25 mouse cellular contexts compared by ENCODE assay signal in the genomic region with DNA sequence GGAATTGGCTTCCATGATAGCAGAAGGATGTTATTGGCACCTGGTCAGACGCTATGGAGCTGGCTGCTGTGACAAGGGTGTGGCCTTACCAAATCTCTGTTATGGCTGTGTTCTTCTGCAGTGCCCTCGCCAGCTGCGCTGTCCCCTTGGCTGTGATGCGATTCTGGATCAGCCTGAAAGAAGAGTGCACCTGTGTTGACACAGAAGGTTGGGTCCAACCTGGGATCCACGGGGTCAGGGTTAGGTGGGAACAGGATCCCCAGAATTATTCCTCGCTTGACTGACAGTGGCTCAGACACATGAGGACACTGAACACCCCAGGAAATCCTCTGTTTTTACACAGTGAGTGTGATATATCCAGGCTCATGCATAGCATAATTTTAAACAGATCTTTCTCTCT. TPM values are rescaled to one million over a fixed set of nuclear protein-coding genes. Genes with fewer than 3 reads are reported as not detected.
DNase-seq lines count a peak whose midpoint lies in the region; ATAC-seq and TF ChIP-seq lines count a peak whose summit lies in the region.
"Had no signal": no experiment of that assay in that cellular context is flagged by ENCODE, and none has a peak within 500 bp of the region (broad histone marks: within the 10 kb centered on the region; RNA-seq: fewer than 3 reads in every experiment).

No protein-coding gene starts in this region.

- WGBS in forebrain, postnatal 0 days = 90% methylated on average over 6 of the region's 6 CpGs
- 83% methylated on average over 6 of the region's 6 CpGs for WGBS in forebrain, embryonic 11.5 days
- 81% methylated on average over 6 of the region's 6 CpGs for WGBS in heart, embryonic 10.5 days

- H3K4me3 ChIP-seq in forebrain, postnatal 0 days (ENCODE audit: low read depth, low read length) = no peak overlapping the region
- no peak overlapping the region for H3K4me3 ChIP-seq in forebrain, embryonic 11.5 days (ENCODE audit: low read depth, low read length)
- H3K4me3 ChIP-seq in heart, embryonic 10.5 days = no peak overlapping the region
- H3K4me3 ChIP-seq: embryonic facial prominence, embryonic 10.5 days; embryonic facial prominence, embryonic 12.5 days; forebrain, embryonic 12.5 days had no signal

- no peaks in the 10 kb centered on the region for H3K27me3 ChIP-seq in forebrain, postnatal 0 days (ENCODE audit: insufficient read depth, low read length)
- H3K27me3 ChIP-seq in forebrain, embryonic 11.5 days (ENCODE audit: control insufficient read depth, insufficient read depth, low read length) = no peaks in the 10 kb centered on the region
- H3K27me3 ChIP-seq in heart, embryonic 10.5 days (ENCODE audit: insufficient read depth, poor library complexity, severe bottlenecking) = no peaks in the 10 kb centered on the region
- H3K27me3 ChIP-seq: CH12.LX; embryonic facial prominence, embryonic 12.5 days; forebrain, embryonic 12.5 days; Patski had no signal

- H3K9ac ChIP-seq in forebrain, postnatal 0 days = no peak overlapping the region
- no peak overlapping the region for H3K9ac ChIP-seq in forebrain, embryonic 11.5 days (ENCODE audit: low read length)
- H3K9ac ChIP-seq: embryonic facial prominence, embryonic 12.5 days; forebrain, embryonic 12.5 days had no signal

- no peaks in the 10 kb centered on the region for H3K4me1 ChIP-seq in forebrain, postnatal 0 days (ENCODE audit: insufficient read depth)
- no peaks in the 10 kb centered on the region for H3K4me1 ChIP-seq in forebrain, embryonic 11.5 days (replicated peaks; ENCODE audit: control insufficient read depth, insufficient read depth, low read length)
- H3K4me1 ChIP-seq in heart, embryonic 10.5 days = no peaks in the 10 kb centered on the region
- H3K4me1 ChIP-seq: embryonic facial prominence, embryonic 12.5 days; forebrain, embryonic 12.5 days had no signal

- H3K4me2 ChIP-seq in forebrain, postnatal 0 days (ENCODE audit: low read depth) = no peak overlapping the region
- H3K4me2 ChIP-seq in forebrain, embryonic 11.5 days (ENCODE audit: low read depth, low read length, severe bottlenecking) = no peak overlapping the region
- H3K4me2 ChIP-seq: embryonic facial prominence, embryonic 12.5 days; forebrain, embryonic 12.5 days had no signal

- peak; percentile 48; the same call in 1 of the 2 replicates for ATAC-seq in forebrain, postnatal 0 days
- ATAC-seq in forebrain, embryonic 11.5 days (replicated peaks; ENCODE audit: low FRiP score) = no peak
- ATAC-seq: activated CD4-positive, CD25-positive, alpha-beta regulatory T cell, adult 4 months; CD4-positive, CD25-positive, alpha-beta regulatory T cell, adult 4 months; forebrain, embryonic 14.5 days; forebrain, embryonic 16.5 days; Patski had no signal

- H3K36me3 ChIP-seq in forebrain, postnatal 0 days (ENCODE audit: insufficient read depth) = no peaks in the 10 kb centered on the region
- H3K36me3 ChIP-seq in forebrain, embryonic 11.5 days (ENCODE audit: control insufficient read depth, insufficient read depth, low read length) = no peaks in the 10 kb centered on the region
- H3K36me3 ChIP-seq in heart, embryonic 10.5 days = no peaks in the 10 kb centered on the region
- H3K36me3 ChIP-seq: embryonic facial prominence, embryonic 10.5 days; embryonic facial prominence, embryonic 12.5 days; forebrain, embryonic 12.5 days; G1E had no signal

- no peak for TF ChIP-seq CTCF in forebrain, postnatal 0 days (IDR thresholded peaks at IDR 0.05; ENCODE audit: low read depth)

- no peak overlapping the region for H3K27ac ChIP-seq in forebrain, postnatal 0 days (ENCODE audit: low read depth, low read length)
- no peak overlapping the region for H3K27ac ChIP-seq in forebrain, embryonic 11.5 days (ENCODE audit: low read depth, low read length)
- no peak overlapping the region for H3K27ac ChIP-seq in heart, embryonic 10.5 days
- H3K27ac ChIP-seq: embryonic facial prominence, embryonic 10.5 days; embryonic facial prominence, embryonic 12.5 days; forebrain, embryonic 12.5 days had no signal

- intact Hi-C loops in heart, postnatal 14 days (cut with DNase I) = no loop called here

- no peak for DNase-seq in forebrain, postnatal 0 days
- no peak for DNase-seq in forebrain, embryonic 11.5 days (ENCODE audit: low spot score)
- peak; percentile 57 for DNase-seq in heart, embryonic 10.5 days (ENCODE audit: low spot score)
- DNase-seq in heart, postnatal 14 days = no peak
- DNase-seq in urinary bladder, adult 2 months (ENCODE audit: low spot score) = peak; percentile 13
- DNase-seq in urinary bladder, postnatal 36 days (ENCODE audit: low spot score in 2 of 2) = no peak
- DNase-seq: adrenal gland, adult 8-10 months; adrenal gland, postnatal 14 days; adrenal gland, postnatal 36 days; B cell, adult 2 months; cerebellum, adult 11-12 months; cerebellum, adult 2 months; cerebellum, adult 9-10 months; cerebellum, postnatal 10 days; cerebellum, postnatal 25 days had no signal

- H3K9me3 ChIP-seq in forebrain, postnatal 0 days (ENCODE audit: low read length) = no peaks in the 10 kb centered on the region
- H3K9me3 ChIP-seq in forebrain, embryonic 11.5 days (ENCODE audit: control insufficient read depth, low read length) = no peaks in the 10 kb centered on the region
- H3K9me3 ChIP-seq in heart, embryonic 10.5 days = no peaks in the 10 kb centered on the region
- H3K9me3 ChIP-seq: embryonic facial prominence, embryonic 10.5 days; embryonic facial prominence, embryonic 12.5 days; forebrain, embryonic 12.5 days; G1E had no signal

RNA-seq across cellular contexts. Expression of gene Nod1, which starts 44.5 kb away (rescaled TPM):
- total RNA-seq in forebrain, postnatal 0 days (2014; rRNA removed) = 1.8 and 2.3 TPM in 2 replicates
- polyA plus RNA-seq in forebrain, postnatal 0 days (2015; fragmentation: Nextera tagmentation; extraction: Ambion mirVana) = 1.5 and 2.0 TPM in 2 replicates
- polyA plus RNA-seq in forebrain, embryonic 11.5 days (2014; fragmentation: Nextera tagmentation; extraction: Ambion mirVana) = 2.0 TPM in 2 replicates
- 3.6 and 3.8 TPM in 2 replicates for polyA plus RNA-seq in heart, embryonic 10.5 days (2016; fragmentation: Nextera tagmentation; extraction: Ambion mirVana)
- 10 to 100 TPM; 17.5 to 20.6 TPM for total RNA-seq in heart, postnatal 14 days (2021)
- 22.1 and 23.4 TPM in 2 replicates for polyA plus RNA-seq in urinary bladder, adult 2 months (2012; rRNA removed)

Comparison
In these comparisons a context has a peak if more than half of its experiments do, and no peak if none do; other contexts are left out.
1. DNase-seq: peak in heart, embryonic 10.5 days (single experiment) and urinary bladder, adult 2 months (single experiment); none in forebrain, postnatal 0 days (single experiment), forebrain, embryonic 11.5 days (single experiment), heart, postnatal 14 days (0 of 2) and urinary bladder, postnatal 36 days (0 of 2).